Mouse (Mus musculus): ENCODE measurements around the gene Aqp1.

Aqp1 gene

GRCm38 (mm10) chr6:55357636-55358031, 21.4 kb downstream of the Aqp1 start:
- no peak for DNase-seq

GRCm38 (mm10) chr6:55358731-55359143, 22.5 kb downstream of the Aqp1 start:
- DNase-seq = peak in 1 of 2 experiments; percentile 22

GRCm38 (mm10) chr6:55362663-55363062, 26.4 kb downstream of the Aqp1 start:
- DNase-seq = no peak

GRCm38 (mm10) chr6:55367126-55367525, 30.9 kb downstream of the Aqp1 start:
- no peak for DNase-seq

GRCm38 (mm10) chr6:55370831-55371230, 34.6 kb downstream of the Aqp1 start:
- no peak for DNase-seq

- no peak for DNase-seq
Measured at GRCm38 (mm10) chr6:55376076-55376475, 39.8 kb downstream of the Aqp1 start, which contains the start of gene Ghrhr. Gene Ghrhr, plus strand, starts transcription at chr6:55376295.

GRCm38 (mm10) chr6:55376511-55376910, 40.3 kb downstream of the Aqp1 start:
- DNase-seq = no peak

GRCm38 (mm10) chr6:55377461-55377860, 41.2 kb downstream of the Aqp1 start:
- no peak for DNase-seq

- DNase-seq = peak; percentile 53 to 71
Measured at GRCm38 (mm10) chr6:55379641-55380335, 43.6 kb downstream of the Aqp1 start.

- DNase-seq = no peak
Measured at GRCm38 (mm10) chr6:55381966-55382365, 45.7 kb downstream of the Aqp1 start.

GRCm38 (mm10) chr6:55383897-55384296, 47.7 kb downstream of the Aqp1 start:
- DNase-seq = peak; percentile 66 to 83

GRCm38 (mm10) chr6:55384356-55384951, 48.2 kb downstream of the Aqp1 start:
- no peak for DNase-seq

- no peak for DNase-seq
Measured at GRCm38 (mm10) chr6:55388546-55389169, 52.4 kb downstream of the Aqp1 start.

- DNase-seq = no peak
Measured at GRCm38 (mm10) chr6:55389321-55389720, 53.1 kb downstream of the Aqp1 start.

GRCm38 (mm10) chr6:55391814-55392213, 55.6 kb downstream of the Aqp1 start:
- no peak for DNase-seq

- DNase-seq = peak; percentile 89 to 94
Measured at GRCm38 (mm10) chr6:55392453-55392852, 56.2 kb downstream of the Aqp1 start.

GRCm38 (mm10) chr6:55394854-55395253, 58.6 kb downstream of the Aqp1 start:
- peak; percentile 83 to 85 for DNase-seq

- peak; percentile 53 to 59 for DNase-seq
Measured at GRCm38 (mm10) chr6:55396176-55396575, 59.9 kb downstream of the Aqp1 start.

- peak; percentile 76 to 77 for DNase-seq
Measured at GRCm38 (mm10) chr6:55396622-55397041, 60.4 kb downstream of the Aqp1 start.
